Mouse (Mus musculus): ENCODE results near the gene Tldc1.

DNA sequence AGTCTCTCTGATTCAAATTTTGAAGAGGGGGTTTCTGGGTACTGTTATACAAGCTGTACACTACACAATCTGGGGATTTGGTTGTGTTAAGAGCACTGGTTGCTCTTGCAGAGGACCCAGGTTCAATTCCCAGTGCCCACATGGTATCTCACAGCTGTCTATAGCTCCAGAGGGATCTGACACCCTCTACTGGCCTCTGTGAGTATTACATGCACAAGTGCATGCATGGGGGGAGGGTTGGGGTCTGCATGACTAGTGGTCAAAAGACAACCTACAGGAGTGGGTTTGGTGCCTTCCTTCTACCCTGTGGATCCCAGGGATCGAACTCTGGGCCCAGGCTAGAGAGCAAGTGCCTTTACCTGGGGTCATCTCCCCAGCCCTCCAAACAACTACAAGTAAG is 24.4 kb upstream of the Tldc1 start:
- TF ChIP-seq CTCF (conservative IDR thresholded peaks at IDR 0.05; ENCODE audit: low read length) = peak; percentile 90
- no peak for TF ChIP-seq POU5F1 (IDR thresholded peaks at IDR 0.05; ENCODE audit: borderline replicate concordance, low read length)
- no peak for TF ChIP-seq NANOG (IDR thresholded peaks at IDR 0.05; ENCODE audit: borderline replicate concordance, low read length)

All from E14TG2a.4 (cell line).